11 mouse cellular contexts compared by ENCODE assay signal in genomic region chr6:86479816-86480188, GRCm38 (mm10). TPM values are rescaled to one million over a fixed set of nuclear protein-coding genes. Genes with fewer than 3 reads are reported as not detected.
DNase-seq lines count a peak whose midpoint lies in the region; ATAC-seq and TF ChIP-seq lines count a peak whose summit lies in the region.
"Had no signal": no experiment of that assay in that cellular context is flagged by ENCODE, and none has a peak within 500 bp of the region (broad histone marks: within the 10 kb centered on the region; RNA-seq: fewer than 3 reads in every experiment).

No protein-coding gene starts in this region.

- H3K27ac ChIP-seq in heart, embryonic 15.5 days, result peak overlapping the region; percentile 84
- peak overlapping the region; percentile 57 for H3K27ac ChIP-seq in midbrain, postnatal 0 days (ENCODE audit: low read depth, low read length)
- H3K27ac ChIP-seq in midbrain, embryonic 14.5 days (replicated peaks; ENCODE audit: low read depth, low read length), result no peak overlapping the region
- H3K27ac ChIP-seq in limb, embryonic 12.5 days, result peak overlapping the region; percentile 97
- peak overlapping the region; percentile 85; the same call in 1 of the 2 replicates for H3K27ac ChIP-seq in stomach, postnatal 0 days (replicated peaks)
- H3K27ac ChIP-seq: forebrain, embryonic 15.5 days had no signal

- peaks cover 71% of the 10 kb centered on the region for H3K4me1 ChIP-seq in heart, embryonic 15.5 days (replicated peaks)
- no peaks in the 10 kb centered on the region for H3K4me1 ChIP-seq in midbrain, postnatal 0 days (ENCODE audit: insufficient read depth, low read length)
- 0 out of 2 replicates have a peak, but pooled peaks cover 4% of the 10 kb centered on the region for H3K4me1 ChIP-seq in midbrain, embryonic 14.5 days (ENCODE audit: control insufficient read depth, insufficient read depth, low read length)
- peaks cover 52% of the 10 kb centered on the region for H3K4me1 ChIP-seq in limb, embryonic 12.5 days (replicated peaks)
- H3K4me1 ChIP-seq in stomach, postnatal 0 days (replicated peaks; ENCODE audit: control insufficient read depth, insufficient read depth), result no peaks in the 10 kb centered on the region
- H3K4me1 ChIP-seq: forebrain, embryonic 15.5 days had no signal

- H3K27me3 ChIP-seq in heart, embryonic 15.5 days, result no peaks in the 10 kb centered on the region
- no peaks in the 10 kb centered on the region for H3K27me3 ChIP-seq in midbrain, postnatal 0 days (ENCODE audit: insufficient read depth, low read length)
- no peaks in the 10 kb centered on the region for H3K27me3 ChIP-seq in midbrain, embryonic 14.5 days (ENCODE audit: control insufficient read depth, insufficient read depth, low read length)
- no peaks in the 10 kb centered on the region for H3K27me3 ChIP-seq in limb, embryonic 12.5 days
- no peaks in the 10 kb centered on the region for H3K27me3 ChIP-seq in stomach, postnatal 0 days (ENCODE audit: control insufficient read depth, insufficient read depth, low read length)
- H3K27me3 ChIP-seq: forebrain, embryonic 15.5 days had no signal

- no peak overlapping the region for H3K9ac ChIP-seq in heart, embryonic 15.5 days
- H3K9ac ChIP-seq in midbrain, postnatal 0 days (replicated peaks; ENCODE audit: low read length, poor library complexity, severe bottlenecking), result no peak overlapping the region
- H3K9ac ChIP-seq in midbrain, embryonic 14.5 days (replicated peaks; ENCODE audit: low read length), result no peak overlapping the region
- H3K9ac ChIP-seq in limb, embryonic 12.5 days (replicated peaks), result no peak overlapping the region
- no peak overlapping the region for H3K9ac ChIP-seq in stomach, postnatal 0 days (ENCODE audit: low read length)
- H3K9ac ChIP-seq: forebrain, embryonic 15.5 days had no signal

- no peaks in the 10 kb centered on the region for H3K36me3 ChIP-seq in heart, embryonic 15.5 days
- H3K36me3 ChIP-seq in midbrain, postnatal 0 days (ENCODE audit: insufficient read depth, low read length), result no peaks in the 10 kb centered on the region
- H3K36me3 ChIP-seq in midbrain, embryonic 14.5 days (ENCODE audit: control insufficient read depth, insufficient read depth, low read length), result no peaks in the 10 kb centered on the region
- H3K36me3 ChIP-seq in limb, embryonic 12.5 days, result no peaks in the 10 kb centered on the region
- H3K36me3 ChIP-seq in stomach, postnatal 0 days (ENCODE audit: control insufficient read depth, insufficient read depth, low read length), result no peaks in the 10 kb centered on the region
- H3K36me3 ChIP-seq: forebrain, embryonic 15.5 days had no signal

- no peaks in the 10 kb centered on the region for H3K9me3 ChIP-seq in heart, embryonic 15.5 days (replicated peaks)
- no peaks in the 10 kb centered on the region for H3K9me3 ChIP-seq in midbrain, postnatal 0 days (ENCODE audit: low read length)
- H3K9me3 ChIP-seq in midbrain, embryonic 14.5 days (ENCODE audit: control insufficient read depth, low read length), result no peaks in the 10 kb centered on the region
- no peaks in the 10 kb centered on the region for H3K9me3 ChIP-seq in limb, embryonic 12.5 days
- no peaks in the 10 kb centered on the region for H3K9me3 ChIP-seq in stomach, postnatal 0 days (ENCODE audit: control insufficient read depth, low read length)
- H3K9me3 ChIP-seq: forebrain, embryonic 15.5 days had no signal

- no peak for TF ChIP-seq CTCF in midbrain, postnatal 0 days (IDR thresholded peaks at IDR 0.05)
- TF ChIP-seq CTCF in stomach, postnatal 0 days (IDR thresholded peaks at IDR 0.05; ENCODE audit: low read depth), result no peak

- no peak for TF ChIP-seq EP300 in stomach, postnatal 0 days (optimal IDR thresholded peaks at IDR 0.05)

- no peak for ATAC-seq in heart, embryonic 15.5 days (replicated peaks; ENCODE audit: insufficient number of reproducible peaks, insufficient read depth, low FRiP score, low read depth)
- ATAC-seq in midbrain, postnatal 0 days (ENCODE audit: low FRiP score), result no peak
- ATAC-seq in midbrain, embryonic 14.5 days (ENCODE audit: low FRiP score, low TSS enrichment), result no peak
- ATAC-seq in limb, embryonic 12.5 days (ENCODE audit: insufficient number of reproducible peaks, insufficient read depth, low FRiP score, low TSS enrichment, low read depth), result peak; percentile 26; the same call in 1 of the 2 replicates
- ATAC-seq in stomach, postnatal 0 days (ENCODE audit: low FRiP score, low TSS enrichment), result no peak
- no peak for ATAC-seq in inflammation-experienced regulatory T-cells, adult 6 months
- ATAC-seq: forebrain, embryonic 15.5 days had no signal

- H3K4me3 ChIP-seq in heart, embryonic 15.5 days, result no peak overlapping the region
- H3K4me3 ChIP-seq in midbrain, postnatal 0 days (ENCODE audit: low read depth, low read length), result no peak overlapping the region
- no peak overlapping the region for H3K4me3 ChIP-seq in midbrain, embryonic 14.5 days (replicated peaks; ENCODE audit: low read depth, low read length)
- H3K4me3 ChIP-seq in limb, embryonic 12.5 days (replicated peaks), result no peak overlapping the region
- no peak overlapping the region for H3K4me3 ChIP-seq in stomach, postnatal 0 days (ENCODE audit: low read depth, low read length)
- H3K4me3 ChIP-seq: forebrain, embryonic 15.5 days had no signal

- no peak for DNase-seq in heart, adult 9 months (ENCODE audit: low spot score in 2 of 2)
- DNase-seq in midbrain, postnatal 0 days (ENCODE audit: low spot score), result no peak
- no peak for DNase-seq in midbrain, embryonic 14.5 days
- DNase-seq in stomach, postnatal 0 days (ENCODE audit: low spot score), result no peak
- no peak for DNase-seq in layer of hippocampus, adult 18-20 months (ENCODE audit: low spot score in 2 of 2)
- DNase-seq: right cerebral cortex, adult 18-20 months; thymus, adult 2 months had no signal

- peak overlapping the region; percentile 56 for H3K4me2 ChIP-seq in heart, embryonic 15.5 days
- no peak overlapping the region for H3K4me2 ChIP-seq in midbrain, postnatal 0 days (ENCODE audit: low read depth, low read length, poor library complexity, severe bottlenecking)
- no peak overlapping the region for H3K4me2 ChIP-seq in midbrain, embryonic 14.5 days (ENCODE audit: low read length)
- peak overlapping the region; percentile 44 for H3K4me2 ChIP-seq in limb, embryonic 12.5 days
- peak overlapping the region; percentile 53; the same call in 1 of the 2 replicates for H3K4me2 ChIP-seq in stomach, postnatal 0 days (replicated peaks; ENCODE audit: low read depth)
- H3K4me2 ChIP-seq: forebrain, embryonic 15.5 days had no signal

RNA-seq across cellular contexts. Expression of gene C87436, which starts 41.6 kb away (rescaled TPM):
- polyA plus RNA-seq in heart, embryonic 15.5 days (2015; fragmentation: Nextera tagmentation; extraction: Ambion mirVana), result 15.1 and 17.3 TPM in 2 replicates
- total RNA-seq in midbrain, postnatal 0 days (2014; rRNA removed), result 13.9 and 20.1 TPM in 2 replicates
- 16.3 and 19.9 TPM in 2 replicates for polyA plus RNA-seq in midbrain, postnatal 0 days (2015; fragmentation: Nextera tagmentation; extraction: Ambion mirVana)
- polyA plus RNA-seq in midbrain, embryonic 14.5 days (2014; fragmentation: Nextera tagmentation; extraction: Ambion mirVana), result 22.8 and 25.5 TPM in 2 replicates
- 25.8 and 27.3 TPM in 2 replicates for polyA plus RNA-seq in limb, embryonic 12.5 days (2016; fragmentation: Nextera tagmentation; extraction: Ambion mirVana)
- polyA plus RNA-seq in stomach, postnatal 0 days (2015; fragmentation: Nextera tagmentation; extraction: Ambion mirVana), result 15.0 and 16.4 TPM in 2 replicates
- total RNA-seq in layer of hippocampus, adult 18-20 months (2021), result 10 to 100 TPM; 17.5 to 17.8 TPM
- 10 to 100 TPM; 20.2 to 39.5 (median 34.5) TPM for polyA plus RNA-seq in inflammation-experienced regulatory T-cells, adult 6 months (2017; shearing (Covaris generic))

RNA-seq across cellular contexts. Expression of gene Pcbp1, which starts 46.3 kb away (rescaled TPM):
- polyA plus RNA-seq in heart, embryonic 15.5 days (2015; fragmentation: Nextera tagmentation; extraction: Ambion mirVana), result 313 and 337 TPM in 2 replicates
- 51.7 and 72.8 TPM in 2 replicates for total RNA-seq in midbrain, postnatal 0 days (2014; rRNA removed)
- polyA plus RNA-seq in midbrain, postnatal 0 days (2015; fragmentation: Nextera tagmentation; extraction: Ambion mirVana), result 264 and 292 TPM in 2 replicates
- polyA plus RNA-seq in midbrain, embryonic 14.5 days (2014; fragmentation: Nextera tagmentation; extraction: Ambion mirVana), result 289 and 325 TPM in 2 replicates
- polyA plus RNA-seq in limb, embryonic 12.5 days (2016; fragmentation: Nextera tagmentation; extraction: Ambion mirVana), result 546 and 583 TPM in 2 replicates
- polyA plus RNA-seq in stomach, postnatal 0 days (2015; fragmentation: Nextera tagmentation; extraction: Ambion mirVana), result 331 and 337 TPM in 2 replicates
- total RNA-seq in layer of hippocampus, adult 18-20 months (2021), result 100 to 1,000 TPM; 197 to 204 TPM
- 10 to 100 TPM; 26.3 to 32.5 (median 29.3) TPM for polyA plus RNA-seq in inflammation-experienced regulatory T-cells, adult 6 months (2017; shearing (Covaris generic))

RNA-seq across cellular contexts. Expression of gene Gm44790, which starts 53.3 kb away (rescaled TPM):
- 1.1 TPM in 1 of 2 replicates, not detected in the other for polyA plus RNA-seq in heart, embryonic 15.5 days (2015; fragmentation: Nextera tagmentation; extraction: Ambion mirVana)
- total RNA-seq in midbrain, postnatal 0 days (2014; rRNA removed), result 1.4 and 6.0 TPM in 2 replicates
- polyA plus RNA-seq in midbrain, postnatal 0 days (2015; fragmentation: Nextera tagmentation; extraction: Ambion mirVana), result 1.4 and 1.8 TPM in 2 replicates
- polyA plus RNA-seq in midbrain, embryonic 14.5 days (2014; fragmentation: Nextera tagmentation; extraction: Ambion mirVana), result not detected in 2 replicates
- polyA plus RNA-seq in limb, embryonic 12.5 days (2016; fragmentation: Nextera tagmentation; extraction: Ambion mirVana), result 0.50 TPM in 1 of 2 replicates, not detected in the other
- not detected in 2 replicates for polyA plus RNA-seq in stomach, postnatal 0 days (2015; fragmentation: Nextera tagmentation; extraction: Ambion mirVana)
- 1 to 10 TPM in 1 of 2 experiments, under 1 TPM in 1; 0.84 to 2.8 TPM for total RNA-seq in layer of hippocampus, adult 18-20 months (2021)
- not detected for polyA plus RNA-seq in inflammation-experienced regulatory T-cells, adult 6 months (2017; shearing (Covaris generic))
- polyA plus RNA-seq: forebrain, embryonic 15.5 days had no signal

Comparison
In these comparisons a context has a peak if more than half of its experiments do, and no peak if none do; other contexts are left out.
1. H3K4me2 ChIP-seq: peak in heart, embryonic 15.5 days (single experiment), limb, embryonic 12.5 days (single experiment) and stomach, postnatal 0 days (single experiment); none in midbrain, postnatal 0 days (single experiment) and midbrain, embryonic 14.5 days (single experiment).